Mouse (Mus musculus) CD8-positive naive resting alpha-beta T cell, adult 57 days (primary cell): ENCODE measurements around the gene Pgap1. TPM values are rescaled to one million over a fixed set of nuclear protein-coding genes. Genes with fewer than 3 reads are reported as not detected.

Experiments
- total RNA-seq: library from RNA; stranded (reverse); gene quantifications from one replicate; pipeline ENCODE4 v1.2.4, GENCODE M21; 2023

The Pgap1 gene
- 30.2 TPM for total RNA-seq

DNA sequence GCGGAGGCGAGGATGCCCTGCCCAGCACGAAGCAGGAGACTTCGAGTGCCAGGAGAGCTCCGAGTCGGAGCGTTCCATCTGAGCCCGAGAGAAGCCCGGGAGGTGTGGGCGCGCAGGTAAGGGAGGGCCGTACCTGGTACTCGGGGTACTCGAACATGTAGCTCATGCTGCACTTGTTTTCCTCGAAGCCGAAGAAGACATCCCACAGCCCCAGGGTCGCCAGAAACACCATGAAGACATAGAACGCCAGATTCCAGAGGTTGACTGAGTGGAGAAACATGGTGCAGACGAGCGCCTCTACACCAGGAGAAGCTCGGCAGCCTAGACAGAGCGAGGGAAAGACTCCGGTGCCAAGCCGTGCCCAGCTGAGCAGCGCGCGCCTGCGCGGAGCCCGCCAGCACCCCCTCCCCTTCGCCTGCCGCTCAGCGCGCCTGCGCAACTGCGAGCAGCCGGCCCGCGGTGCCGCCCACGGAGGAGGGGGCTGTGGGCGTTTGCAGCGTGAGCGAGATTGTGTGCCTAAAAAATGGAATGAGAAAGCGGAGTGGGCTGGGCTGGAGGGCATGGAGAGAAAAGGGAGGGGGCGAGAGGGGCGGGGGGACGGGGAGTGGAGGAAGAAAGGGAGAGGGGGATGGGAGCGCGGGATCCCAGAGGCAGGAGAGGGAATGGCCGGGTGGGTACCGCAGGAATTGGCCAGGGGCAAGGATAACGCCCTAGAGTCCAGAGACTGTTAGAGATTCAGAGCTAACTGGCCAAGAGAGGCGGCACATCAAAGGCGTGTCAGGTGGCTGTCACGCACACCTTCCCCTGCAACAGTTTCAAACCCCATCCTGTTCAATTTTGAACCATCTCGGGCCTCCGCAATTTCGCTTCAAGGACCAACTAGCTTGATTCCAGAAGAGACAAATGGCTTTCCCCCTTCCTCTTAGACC is at the start of gene Pgap1:
Gene Pgap1, minus strand, starts transcription at position 384 of the 929 bp plus-strand sequence.

DNA sequence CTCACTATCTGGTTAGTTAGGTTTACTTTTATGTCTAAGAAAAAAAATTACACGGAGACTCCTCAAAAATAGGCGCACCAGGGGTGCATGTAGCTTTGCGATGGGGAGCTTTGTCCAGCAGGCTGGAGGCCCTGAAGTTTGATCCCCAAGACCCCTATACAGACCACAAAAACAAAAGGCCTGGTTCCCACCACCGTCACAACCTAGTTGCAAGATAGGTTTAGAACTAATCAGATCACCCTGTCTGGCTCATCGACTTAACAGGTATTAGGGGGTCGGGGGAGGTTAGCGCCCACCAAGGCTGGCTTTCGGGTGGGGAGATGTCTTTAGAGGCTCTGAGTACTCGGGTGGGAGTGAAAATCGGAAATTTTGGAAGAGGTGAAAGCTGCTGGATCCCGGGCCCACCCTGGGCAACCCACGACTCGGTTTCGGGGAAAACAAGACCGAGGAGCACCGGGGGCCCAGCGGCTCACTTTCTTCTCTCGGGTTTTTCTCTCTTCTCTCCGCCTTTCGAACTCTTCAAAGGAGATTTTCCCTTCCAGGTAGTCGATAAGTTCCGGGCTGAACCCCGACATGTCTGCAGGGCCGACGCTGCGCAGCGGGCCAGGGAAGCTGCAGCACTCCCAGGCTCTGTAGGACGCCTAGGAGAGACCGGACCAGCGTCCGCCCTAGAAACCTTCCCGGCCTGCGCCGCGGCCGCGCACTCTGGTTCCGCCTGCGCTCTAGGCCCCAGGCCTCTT is 119.0 kb downstream of the Pgap1 start, which contains the start of gene Gtf3c3:
Gene Gtf3c3, minus strand, starts transcription at position 632 of the 740 bp plus-strand sequence.

Other genes starting within 250 kb of the Pgap1 start
- 30.7 TPM for gene Gtf3c3, start 118.7 kb downstream of the Pgap1 start, total RNA-seq